Mouse (Mus musculus): ENCODE data around the gene Apoe. TPM values are rescaled to one million over a fixed set of nuclear protein-coding genes. Genes with fewer than 3 reads are reported as not detected.

The Apoe gene
- polyA plus RNA-seq, 1 experiment: 422 TPM

DNA sequence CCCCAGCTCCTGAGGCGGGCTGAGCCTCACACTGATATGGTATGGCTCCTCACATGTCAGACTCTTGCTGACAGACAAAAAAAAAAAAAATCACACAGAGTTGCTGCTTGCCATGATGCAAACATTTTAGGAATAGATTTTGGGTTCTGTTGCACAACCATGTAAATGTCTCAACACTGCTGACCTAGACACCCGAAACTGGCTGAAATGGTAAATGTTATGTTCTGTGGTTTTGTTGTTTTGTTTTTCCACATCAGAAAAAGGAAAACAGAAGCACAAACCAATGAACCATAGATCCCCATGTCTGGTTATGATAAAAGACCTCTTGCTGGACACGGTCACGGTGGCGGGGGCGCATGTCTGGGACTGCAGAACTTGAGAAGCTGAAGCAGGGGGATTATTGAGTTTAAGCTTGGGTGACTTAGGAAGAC lies 15.2 kb downstream of the Apoe start:
- Histone ChIP-seq H3K4me3 (replicated peaks; ENCODE audit: control insufficient read depth, low read depth, low read length) (no peak overlapping the region), H3K4me1 (ENCODE audit: control insufficient read depth, insufficient read depth, low read length) (peaks cover 3% of the 10 kb centered on the region; the same call in 1 of the 2 replicates), H3K27ac (ENCODE audit: control insufficient read depth, insufficient read depth, low read depth, low read length, poor library complexity) (peak overlapping the region; percentile 50)
- TF ChIP-seq CTCF (IDR thresholded peaks at IDR 0.05; ENCODE audit: control insufficient read depth, insufficient read depth, low read length): no peak
- no peak for TF ChIP-seq POLR2A (IDR thresholded peaks at IDR 0.05; ENCODE audit: borderline replicate concordance, control insufficient read depth, low read depth, low read length)
- WGBS: 38% methylated on average over 6 of the region's 6 CpGs

DNA sequence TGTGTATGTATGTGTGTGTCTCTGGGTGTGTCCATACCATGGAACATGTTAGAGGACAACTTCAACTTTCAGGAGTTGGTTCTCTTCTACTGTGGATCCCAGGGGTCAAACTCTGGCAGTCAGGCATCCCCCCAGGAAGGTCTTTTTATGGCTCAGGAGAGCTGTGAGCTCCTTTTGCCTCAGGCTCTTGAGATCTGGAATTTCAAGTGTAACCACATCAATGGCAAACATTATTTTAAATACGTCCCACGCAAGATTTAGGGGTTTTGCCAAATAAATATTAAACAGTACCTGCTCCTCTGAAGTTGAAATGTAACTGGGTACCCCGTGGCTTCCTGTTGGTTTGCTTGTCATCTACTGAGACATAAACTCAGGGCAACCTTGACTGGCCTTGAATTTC lies 16.0 kb downstream of the Apoe start:
- WGBS: 51% methylated on average over 3 of the region's 3 CpGs
- Histone ChIP-seq H3K4me1 (ENCODE audit: control insufficient read depth, insufficient read depth, low read length) (peaks cover 3% of the 10 kb centered on the region; the same call in 1 of the 2 replicates), H3K27ac (ENCODE audit: control insufficient read depth, insufficient read depth, low read depth, low read length, poor library complexity) (0 out of 2 replicates have a peak overlapping the region, but pooled peaks have one; percentile 42), H3K4me3 (replicated peaks; ENCODE audit: control insufficient read depth, low read depth, low read length) (no peak overlapping the region)
- no peak for TF ChIP-seq CTCF (IDR thresholded peaks at IDR 0.05; ENCODE audit: control insufficient read depth, insufficient read depth, low read length)
- no peak for TF ChIP-seq POLR2A (IDR thresholded peaks at IDR 0.05; ENCODE audit: borderline replicate concordance, control insufficient read depth, low read depth, low read length)

DNA sequence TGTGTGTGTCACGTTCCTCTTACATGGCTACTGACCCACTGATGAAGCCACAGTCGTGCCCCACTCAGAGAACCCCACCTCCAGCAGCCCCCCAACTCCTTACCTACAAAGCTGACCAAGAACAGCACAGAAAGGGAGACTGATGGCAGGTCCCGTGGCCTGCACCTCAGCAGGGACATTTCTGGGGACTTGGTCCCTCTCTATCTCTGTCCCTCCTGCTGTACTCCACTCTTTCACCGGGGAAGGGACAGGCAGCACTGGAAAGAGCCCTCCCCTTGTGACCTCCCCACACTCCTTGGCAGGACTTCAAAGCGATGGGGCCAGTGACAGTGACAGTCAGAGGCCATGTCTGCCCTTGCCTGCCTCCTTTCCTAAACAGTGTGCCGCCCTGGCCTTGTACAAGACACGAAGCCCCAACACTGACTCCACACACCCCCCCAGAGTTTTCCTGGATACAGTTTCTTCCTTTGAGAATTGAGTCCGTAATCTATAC lies 17.7 kb downstream of the Apoe start, which contains the start of the genes Gm44805 and Apoc4:
Gene Gm44805, minus strand, starts transcription at position 222 of the 493 bp plus-strand sequence.
Gene Apoc4, minus strand, starts transcription at position 278 of the 493 bp plus-strand sequence.
- peaks cover 1% of the 10 kb centered on the region; the same call in 1 of the 2 replicates for H3K4me1 ChIP-seq (ENCODE audit: control insufficient read depth, insufficient read depth, low read length)
- WGBS: 73% methylated on average over 8 of the region's 8 CpGs
- no peak within 1 kb of the TSS for H3K4me3 ChIP-seq (replicated peaks; ENCODE audit: control insufficient read depth, low read depth, low read length)

DNA sequence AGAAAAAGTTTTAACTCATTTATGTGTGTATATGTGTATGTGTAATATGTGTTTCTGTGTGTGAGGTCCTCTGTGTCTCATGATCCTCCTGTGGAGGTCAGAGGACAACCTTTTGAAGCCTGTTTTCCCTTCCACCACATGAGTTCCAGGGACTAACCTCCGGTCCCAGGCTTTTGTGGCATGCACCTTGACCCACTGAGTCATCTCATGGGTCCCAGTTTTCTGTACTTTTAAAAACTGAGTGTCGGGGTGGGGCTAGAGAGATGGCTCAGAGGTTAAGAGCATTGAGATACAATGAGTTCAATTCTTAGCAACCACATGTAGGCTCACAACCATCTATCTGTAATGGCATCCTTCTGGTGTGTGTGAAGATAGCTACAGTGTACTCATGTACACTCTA lies 18.3 kb downstream of the Apoe start:
- no peak overlapping the region for H3K27ac ChIP-seq (ENCODE audit: control insufficient read depth, insufficient read depth, low read depth, low read length, poor library complexity)
- TF ChIP-seq CTCF (IDR thresholded peaks at IDR 0.05; ENCODE audit: control insufficient read depth, insufficient read depth, low read length): no peak
- no peak for TF ChIP-seq POLR2A (IDR thresholded peaks at IDR 0.05; ENCODE audit: borderline replicate concordance, control insufficient read depth, low read depth, low read length)
- 77% methylated on average over 2 of the region's 2 CpGs for WGBS
- H3K4me3 ChIP-seq (replicated peaks; ENCODE audit: control insufficient read depth, low read depth, low read length): no peak overlapping the region
- H3K4me1 ChIP-seq (ENCODE audit: control insufficient read depth, insufficient read depth, low read length): peaks cover 1% of the 10 kb centered on the region; the same call in 1 of the 2 replicates

More for the DNA sequence above, 17.7 kb downstream of the Apoe start, which contains the start of the genes Gm44805 and Apoc4:
- TF ChIP-seq CTCF (IDR thresholded peaks at IDR 0.05; ENCODE audit: control insufficient read depth, insufficient read depth, low read length): no peak
- no peak for TF ChIP-seq POLR2A (IDR thresholded peaks at IDR 0.05; ENCODE audit: borderline replicate concordance, control insufficient read depth, low read depth, low read length)
- H3K27ac ChIP-seq (ENCODE audit: control insufficient read depth, insufficient read depth, low read depth, low read length, poor library complexity): no peak within 1 kb of the TSS

DNA sequence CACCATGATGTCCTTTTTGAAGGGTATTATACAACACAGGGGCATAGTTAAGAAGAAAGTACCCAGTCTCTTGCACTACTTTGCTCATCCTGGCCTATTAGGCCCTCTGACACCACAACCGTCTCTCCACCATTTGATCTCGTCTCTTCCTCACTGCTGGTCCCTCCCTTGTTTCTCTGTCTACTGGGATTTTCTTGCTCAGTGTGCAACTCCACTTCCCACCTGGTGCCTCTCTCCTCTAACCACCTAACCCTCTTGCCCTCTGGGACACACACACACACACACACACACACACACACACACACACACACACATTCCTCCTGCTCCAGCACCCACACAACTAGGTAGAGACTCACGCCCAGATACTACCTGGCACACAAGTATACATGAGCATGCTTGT lies 20.1 kb downstream of the Apoe start:
- TF ChIP-seq POLR2A (IDR thresholded peaks at IDR 0.05; ENCODE audit: borderline replicate concordance, control insufficient read depth, low read depth, low read length): no peak
- no peak for TF ChIP-seq CTCF (IDR thresholded peaks at IDR 0.05; ENCODE audit: control insufficient read depth, insufficient read depth, low read length)
- no peak overlapping the region for H3K4me3 ChIP-seq (replicated peaks; ENCODE audit: control insufficient read depth, low read depth, low read length)
- WGBS: 82% methylated on average over 3 of the region's 3 CpGs
- H3K27ac ChIP-seq (ENCODE audit: control insufficient read depth, insufficient read depth, low read depth, low read length, poor library complexity): no peak overlapping the region
- H3K4me1 ChIP-seq (ENCODE audit: control insufficient read depth, insufficient read depth, low read length): no peaks in the 10 kb centered on the region; the same call in 1 of the 2 replicates

DNA sequence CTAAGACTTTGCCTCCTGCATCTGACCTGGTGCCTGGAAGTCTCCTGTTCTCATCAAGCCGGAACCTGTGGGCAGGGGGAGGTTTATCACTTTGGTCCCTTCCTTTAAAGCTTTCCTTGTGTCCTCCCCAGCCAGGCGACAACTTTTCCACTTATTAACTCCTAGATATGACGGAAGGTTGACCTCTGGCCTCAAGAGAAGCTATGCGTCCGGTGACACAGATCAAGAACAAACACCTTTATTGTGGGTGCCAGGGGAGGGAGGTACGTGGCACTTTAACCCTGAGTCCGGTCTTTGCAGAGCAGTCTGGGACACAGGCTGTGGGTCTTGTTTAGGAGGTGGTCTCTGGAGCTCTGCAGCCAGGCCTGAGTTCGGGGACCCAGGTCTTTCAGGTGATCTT lies 21.1 kb downstream of the Apoe start, which contains the start of gene Apoc2:
Gene Apoc2, minus strand, starts transcription at position 70 of the 400 bp plus-strand sequence.
- Histone ChIP-seq H3K4me1 (ENCODE audit: control insufficient read depth, insufficient read depth, low read length) (no peaks in the 10 kb centered on the region; the same call in 1 of the 2 replicates), H3K4me3 (replicated peaks; ENCODE audit: control insufficient read depth, low read depth, low read length) (no peak within 1 kb of the TSS), H3K27ac (ENCODE audit: control insufficient read depth, insufficient read depth, low read depth, low read length, poor library complexity) (no peak within 1 kb of the TSS)
- TF ChIP-seq CTCF (IDR thresholded peaks at IDR 0.05; ENCODE audit: control insufficient read depth, insufficient read depth, low read length) (no peak), POLR2A (IDR thresholded peaks at IDR 0.05; ENCODE audit: borderline replicate concordance, control insufficient read depth, low read depth, low read length) (no peak)
- WGBS: 81% methylated on average over 8 of the region's 8 CpGs

DNA sequence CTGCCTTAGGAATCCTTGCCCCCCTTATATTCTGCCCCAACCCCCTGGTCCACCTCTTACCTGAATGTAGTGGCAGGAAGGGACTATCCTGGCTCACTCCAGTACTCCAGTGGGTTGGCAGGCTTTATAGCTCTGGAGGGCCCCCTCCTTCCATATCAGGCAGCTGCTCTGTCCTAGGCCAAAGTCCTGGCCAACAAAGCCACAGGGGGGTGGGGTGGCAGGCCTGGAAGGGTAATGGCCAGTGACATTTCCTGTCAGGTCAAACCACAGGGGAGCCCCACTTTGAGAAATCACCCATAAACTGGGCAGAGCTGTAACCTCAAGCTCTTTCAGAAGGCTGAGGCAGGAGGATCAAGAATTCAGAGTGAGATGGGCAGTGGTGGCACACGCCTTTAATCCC lies 22.3 kb downstream of the Apoe start:
- TF ChIP-seq CTCF (IDR thresholded peaks at IDR 0.05; ENCODE audit: control insufficient read depth, insufficient read depth, low read length) (no peak), POLR2A (IDR thresholded peaks at IDR 0.05; ENCODE audit: borderline replicate concordance, control insufficient read depth, low read depth, low read length) (no peak)
- Histone ChIP-seq H3K27ac (ENCODE audit: control insufficient read depth, insufficient read depth, low read depth, low read length, poor library complexity) (no peak overlapping the region; the same call in 1 of the 2 replicates), H3K4me3 (replicated peaks; ENCODE audit: control insufficient read depth, low read depth, low read length) (no peak overlapping the region), H3K4me1 (ENCODE audit: control insufficient read depth, insufficient read depth, low read length) (no peaks in the 10 kb centered on the region; the same call in 1 of the 2 replicates)
- WGBS: 66% methylated on average over 1 of the region's 1 CpGs

DNA sequence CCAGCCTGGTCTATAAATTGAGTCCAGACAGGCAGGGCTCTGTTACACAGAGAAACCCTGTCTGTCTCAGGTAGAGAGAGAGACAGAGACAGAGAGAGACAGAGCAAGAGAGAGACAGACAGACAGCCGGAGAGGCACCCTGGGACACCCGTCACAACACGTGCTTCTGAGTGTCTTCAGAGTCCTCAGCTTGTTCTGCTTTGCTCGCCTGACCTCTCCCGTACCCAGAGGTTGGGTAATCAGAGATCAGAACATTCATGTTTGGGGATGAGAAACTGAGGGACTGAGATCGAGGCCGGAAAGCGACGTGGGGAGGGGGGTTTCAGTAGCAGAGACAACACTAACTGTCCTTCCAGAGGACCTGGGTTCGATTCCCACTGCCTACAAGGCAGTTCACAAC lies 23.2 kb downstream of the Apoe start:
- no peak overlapping the region for H3K4me3 ChIP-seq (replicated peaks; ENCODE audit: control insufficient read depth, low read depth, low read length)
- TF ChIP-seq CTCF (IDR thresholded peaks at IDR 0.05; ENCODE audit: control insufficient read depth, insufficient read depth, low read length): no peak
- TF ChIP-seq POLR2A (IDR thresholded peaks at IDR 0.05; ENCODE audit: borderline replicate concordance, control insufficient read depth, low read depth, low read length): no peak
- WGBS: 51% methylated on average over 10 of the region's 10 CpGs
- no peak overlapping the region for H3K27ac ChIP-seq (ENCODE audit: control insufficient read depth, insufficient read depth, low read depth, low read length, poor library complexity)
- H3K4me1 ChIP-seq (ENCODE audit: control insufficient read depth, insufficient read depth, low read length): no peaks in the 10 kb centered on the region; the same call in 1 of the 2 replicates
